Mouse (Mus musculus): Measurements from ENCODE around the gene Ankk1. TPM values are rescaled to one million over a fixed set of nuclear protein-coding genes. Genes with fewer than 3 reads are reported as not detected.

The Ankk1 gene
- not detected in 2 replicates for polyA plus RNA-seq (2016; fragmentation: Nextera tagmentation; extraction: Ambion mirVana)

DNA sequence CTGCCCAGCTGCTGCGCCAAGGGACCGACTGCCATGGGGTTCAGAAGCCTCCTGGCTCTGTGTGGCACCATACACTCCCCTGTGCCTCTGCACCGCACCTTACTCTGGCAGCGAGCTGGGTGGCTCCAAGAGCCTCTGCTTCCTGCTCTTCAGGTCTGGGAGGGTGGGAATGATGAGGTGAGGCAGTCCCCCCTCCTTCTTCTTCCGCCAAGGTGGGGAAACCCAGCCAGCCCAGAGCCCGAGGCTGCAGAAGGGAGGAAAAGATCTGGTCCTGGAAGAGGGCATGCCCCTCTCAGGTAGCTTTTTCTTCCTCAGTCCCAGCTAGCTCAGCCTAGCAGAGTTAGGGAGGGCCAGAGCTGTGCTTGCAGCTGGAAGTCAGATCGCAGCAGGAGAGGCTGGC lies at the start of gene Ankk1:
Gene Ankk1, minus strand, starts transcription at position 101 of the 400 bp plus-strand sequence.
- WGBS = 85% methylated on average over 7 of the region's 7 CpGs
- Histone ChIP-seq H3K9me3 (no peaks in the 10 kb centered on the region), H3K27me3 (no peaks in the 10 kb centered on the region), H3K27ac (replicated peaks) (no peak within 1 kb of the TSS), H3K4me1 (no peaks in the 10 kb centered on the region; the same call in 1 of the 2 replicates), H3K4me2 (replicated peaks) (no peak within 1 kb of the TSS), H3K4me3 (no peak within 1 kb of the TSS), H3K36me3 (no peaks in the 10 kb centered on the region), H3K9ac (replicated peaks) (no peak within 1 kb of the TSS)
- ATAC-seq (ENCODE audit: low FRiP score, low read depth) = no peak

DNA sequence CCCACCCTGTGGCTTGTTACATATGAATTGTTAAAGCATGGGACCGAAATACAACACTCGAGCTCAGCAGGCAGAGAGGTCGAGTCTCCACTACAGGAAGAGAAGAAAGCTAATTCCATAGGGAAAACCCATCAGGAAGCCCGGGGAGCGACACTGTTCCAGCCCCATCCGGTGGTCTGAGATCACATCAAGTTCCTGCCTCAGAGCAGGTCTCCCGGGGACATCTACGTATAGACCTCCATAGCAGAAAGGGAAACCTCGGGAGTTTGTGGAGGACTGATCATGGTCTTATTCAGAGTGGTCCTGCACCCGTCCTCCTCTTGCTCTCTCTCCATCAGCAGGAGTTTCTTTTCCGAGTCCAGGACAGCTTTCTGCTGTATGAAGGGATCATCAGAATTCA lies 45.3 kb upstream of the Ankk1 start:
- Histone ChIP-seq H3K9ac (replicated peaks) (no peak overlapping the region), H3K4me3 (no peak overlapping the region), H3K9me3 (no peaks in the 10 kb centered on the region), H3K27me3 (no peaks in the 10 kb centered on the region), H3K4me1 (no peaks in the 10 kb centered on the region), H3K36me3 (no peaks in the 10 kb centered on the region), H3K27ac (replicated peaks) (no peak overlapping the region), H3K4me2 (replicated peaks) (no peak overlapping the region)
- no peak for ATAC-seq (ENCODE audit: low FRiP score, low read depth)
- WGBS = 72% methylated on average over 11 of the region's 11 CpGs

DNA sequence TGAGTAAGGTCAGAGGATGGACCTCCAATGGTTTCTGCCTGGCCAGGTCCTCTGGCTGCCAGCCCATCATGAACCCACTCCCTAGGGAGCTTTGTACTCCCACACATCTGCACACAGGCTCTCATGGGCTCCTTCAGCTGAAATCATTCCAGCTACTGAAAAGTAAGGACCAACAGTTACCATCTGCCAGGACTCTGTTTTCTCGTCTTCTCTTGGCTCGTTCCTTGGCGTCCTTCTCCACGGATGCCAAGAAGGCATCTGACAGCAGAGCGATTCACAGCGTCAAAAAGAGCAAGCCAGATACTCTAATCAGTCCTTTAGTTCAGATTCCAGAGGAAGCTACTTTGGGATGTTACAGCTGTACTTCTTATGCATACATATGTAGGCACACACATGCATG lies 44.1 kb upstream of the Ankk1 start:
- H3K27me3 ChIP-seq = no peaks in the 10 kb centered on the region
- WGBS = 88% methylated on average over 6 of the region's 6 CpGs
- H3K4me1 ChIP-seq = no peaks in the 10 kb centered on the region
- no peak overlapping the region for H3K9ac ChIP-seq (replicated peaks)
- no peak overlapping the region for H3K27ac ChIP-seq (replicated peaks)
- no peaks in the 10 kb centered on the region for H3K36me3 ChIP-seq
- H3K9me3 ChIP-seq = no peaks in the 10 kb centered on the region
- no peak overlapping the region for H3K4me2 ChIP-seq (replicated peaks)
- no peak for ATAC-seq (ENCODE audit: low FRiP score, low read depth)
- H3K4me3 ChIP-seq = no peak overlapping the region

DNA sequence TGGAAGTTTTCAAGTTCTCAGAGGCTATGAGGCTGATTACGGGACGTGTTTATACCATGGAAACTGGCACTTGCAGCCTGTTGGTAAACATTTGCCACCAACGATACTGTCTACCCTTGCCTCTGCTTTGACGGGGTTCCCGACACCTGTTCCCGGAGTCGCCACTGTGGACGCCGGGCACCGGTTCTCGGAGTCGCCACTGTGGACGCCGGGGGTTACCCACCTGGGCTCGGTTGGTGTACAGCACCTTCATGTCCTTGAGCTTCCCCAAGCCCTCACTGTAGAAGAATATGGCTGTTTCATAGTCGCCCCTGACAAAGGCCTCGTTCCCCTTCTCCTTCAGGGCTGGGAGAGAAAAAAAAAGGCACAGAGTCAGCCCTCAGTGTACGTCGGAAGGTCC lies 43.2 kb upstream of the Ankk1 start:
- no peak overlapping the region for H3K9ac ChIP-seq (replicated peaks)
- no peaks in the 10 kb centered on the region for H3K9me3 ChIP-seq
- no peak overlapping the region for H3K4me3 ChIP-seq
- WGBS = 96% methylated on average over 19 of the region's 19 CpGs
- no peaks in the 10 kb centered on the region for H3K27me3 ChIP-seq
- no peaks in the 10 kb centered on the region for H3K36me3 ChIP-seq
- H3K4me2 ChIP-seq (replicated peaks) = no peak overlapping the region
- H3K27ac ChIP-seq (replicated peaks) = no peak overlapping the region
- ATAC-seq (ENCODE audit: low FRiP score, low read depth) = no peak
- H3K4me1 ChIP-seq = no peaks in the 10 kb centered on the region

DNA sequence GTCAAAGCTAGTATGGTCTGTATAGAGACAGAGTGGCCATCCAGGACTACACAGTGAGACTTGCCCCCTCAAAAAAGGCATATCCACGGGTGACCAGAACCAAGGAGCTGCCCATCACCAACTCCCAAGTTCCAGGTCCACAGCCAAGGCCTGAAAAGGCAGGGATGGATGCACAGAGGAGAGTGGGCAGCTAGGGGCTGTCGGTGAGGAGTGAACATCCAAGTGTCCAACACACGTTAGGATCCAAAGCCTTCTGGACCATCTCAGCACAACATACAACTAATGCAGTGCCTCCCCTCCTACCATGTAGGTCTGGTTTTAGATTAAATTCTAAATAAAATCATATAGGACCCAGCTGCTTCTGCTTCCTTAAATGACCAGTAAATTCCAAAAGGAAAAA lies 29.3 kb upstream of the Ankk1 start:
- Histone ChIP-seq H3K9ac (replicated peaks) (no peak overlapping the region), H3K36me3 (no peaks in the 10 kb centered on the region), H3K9me3 (no peaks in the 10 kb centered on the region), H3K4me3 (no peak overlapping the region), H3K27me3 (no peaks in the 10 kb centered on the region), H3K4me2 (replicated peaks) (no peak overlapping the region), H3K4me1 (0 out of 2 replicates have a peak, but pooled peaks cover 2% of the 10 kb centered on the region), H3K27ac (replicated peaks) (no peak overlapping the region)
- no peak for ATAC-seq (ENCODE audit: low FRiP score, low read depth)
- WGBS = 84% methylated on average over 3 of the region's 3 CpGs

DNA sequence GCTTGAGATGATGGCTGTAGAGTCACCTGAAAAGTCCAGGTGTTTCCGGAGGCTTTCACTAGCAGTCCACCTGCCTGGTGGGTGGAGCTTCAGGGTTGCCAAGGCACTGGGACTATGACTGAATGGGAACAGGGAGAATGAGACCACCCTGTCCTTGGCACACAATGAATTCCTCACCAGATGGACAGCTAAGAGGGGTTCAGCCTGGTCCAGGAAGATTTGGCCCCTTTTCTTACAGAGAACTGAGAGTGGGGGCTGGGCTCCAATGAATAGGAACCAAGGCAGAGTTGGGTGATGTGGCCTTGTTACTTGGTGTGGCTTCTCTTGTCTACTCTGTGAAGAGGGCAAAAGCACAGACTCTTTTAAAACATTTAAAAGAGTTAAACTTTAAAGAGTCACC lies 25.6 kb upstream of the Ankk1 start:
- H3K4me2 ChIP-seq (replicated peaks) = no peak overlapping the region
- WGBS = 87% methylated on average over 1 of the region's 1 CpGs
- no peaks in the 10 kb centered on the region for H3K27me3 ChIP-seq
- H3K4me3 ChIP-seq = no peak overlapping the region
- no peak overlapping the region for H3K9ac ChIP-seq (replicated peaks)
- H3K36me3 ChIP-seq = no peaks in the 10 kb centered on the region
- no peak overlapping the region for H3K27ac ChIP-seq (replicated peaks)
- no peak for ATAC-seq (ENCODE audit: low FRiP score, low read depth)
- H3K4me1 ChIP-seq = 0 out of 2 replicates have a peak, but pooled peaks cover 2% of the 10 kb centered on the region
- no peaks in the 10 kb centered on the region for H3K9me3 ChIP-seq

DNA sequence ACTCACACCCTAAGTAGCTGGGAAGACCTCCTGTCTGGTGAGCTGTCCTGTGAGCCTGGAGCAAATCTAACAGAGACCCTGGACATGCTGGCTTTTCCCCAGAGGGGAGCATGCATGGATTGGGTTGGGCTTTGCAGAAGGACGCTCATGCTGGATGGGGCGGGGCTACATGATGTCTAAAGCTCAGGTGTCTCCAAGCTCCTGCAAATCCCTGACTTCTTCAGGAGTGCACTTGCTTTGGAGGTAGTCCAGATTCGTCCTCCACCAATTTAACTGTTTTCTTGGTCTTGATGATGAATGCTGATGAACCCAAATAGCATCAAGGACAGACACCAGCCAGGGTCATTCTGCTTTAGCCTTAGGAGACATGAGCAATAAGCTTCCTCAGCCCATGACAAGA lies 23.7 kb upstream of the Ankk1 start:
- 78% methylated on average over 3 of the region's 3 CpGs for whole genome bisulfite sequencing
- no peaks in the 10 kb centered on the region for H3K36me3 ChIP-seq
- ATAC-seq (ENCODE audit: low FRiP score, low read depth) = no peak
- H3K4me1 ChIP-seq = 0 out of 2 replicates have a peak, but pooled peaks cover 2% of the 10 kb centered on the region
- no peak overlapping the region for H3K4me3 ChIP-seq
- no peak overlapping the region for H3K27ac ChIP-seq (replicated peaks)
- no peak overlapping the region for H3K4me2 ChIP-seq (replicated peaks)
- no peaks in the 10 kb centered on the region for H3K27me3 ChIP-seq
- H3K9me3 ChIP-seq = no peaks in the 10 kb centered on the region
- H3K9ac ChIP-seq (replicated peaks) = no peak overlapping the region

DNA sequence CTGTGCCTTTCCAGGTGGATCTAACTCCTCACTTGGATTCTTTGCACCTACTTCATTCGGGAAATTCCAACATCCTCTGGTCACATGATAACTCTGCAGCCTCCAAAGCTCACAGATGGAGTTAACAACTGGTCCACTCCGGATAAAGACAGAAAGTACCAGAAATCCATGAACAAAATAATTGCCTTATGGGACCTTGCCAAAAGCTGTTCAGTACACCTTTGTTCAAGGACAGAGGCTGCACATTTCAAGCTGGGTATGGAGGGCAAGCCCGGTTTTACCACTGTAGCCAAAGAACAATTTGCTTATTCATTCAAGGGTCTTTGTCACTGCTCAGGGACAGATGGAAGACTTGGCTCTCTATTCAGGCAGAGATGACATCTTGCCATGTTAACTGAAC lies 15.8 kb upstream of the Ankk1 start:
- no peak overlapping the region for H3K4me2 ChIP-seq (replicated peaks)
- H3K27me3 ChIP-seq = no peaks in the 10 kb centered on the region
- H3K9ac ChIP-seq (replicated peaks) = no peak overlapping the region
- WGBS = 83% methylated on average over 3 of the region's 3 CpGs
- H3K36me3 ChIP-seq = no peaks in the 10 kb centered on the region
- no peak overlapping the region for H3K4me3 ChIP-seq
- no peaks in the 10 kb centered on the region for H3K9me3 ChIP-seq
- H3K27ac ChIP-seq (replicated peaks) = no peak overlapping the region
- no peaks in the 10 kb centered on the region for H3K4me1 ChIP-seq
- ATAC-seq (ENCODE audit: low FRiP score, low read depth) = no peak

DNA sequence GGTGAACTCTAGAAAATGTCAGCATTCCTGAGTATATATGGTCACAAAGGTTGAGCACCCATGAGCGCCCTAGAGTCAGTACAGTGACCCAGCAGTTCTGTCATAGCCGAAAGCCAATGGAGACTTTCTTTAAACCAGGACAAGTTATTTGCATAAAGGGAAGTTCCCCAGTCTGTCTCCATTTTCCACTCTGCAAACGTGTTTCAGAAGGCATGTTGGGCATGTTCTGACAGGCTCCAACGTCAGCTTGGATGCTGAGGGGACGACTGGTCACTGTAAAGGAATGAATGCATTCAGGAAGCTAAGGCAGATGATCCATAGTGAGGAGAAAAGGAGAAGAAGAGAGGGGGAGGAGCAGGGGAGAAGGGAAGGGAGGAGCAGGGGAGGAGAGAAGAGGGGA lies 657 bp upstream of the Ankk1 start:
- H3K27ac ChIP-seq (replicated peaks) = no peak overlapping the region
- H3K9ac ChIP-seq (replicated peaks) = no peak overlapping the region
- no peaks in the 10 kb centered on the region for H3K9me3 ChIP-seq
- no peaks in the 10 kb centered on the region; the same call in 1 of the 2 replicates for H3K4me1 ChIP-seq
- no peak for ATAC-seq (ENCODE audit: low FRiP score, low read depth)
- no peak overlapping the region for H3K4me3 ChIP-seq
- WGBS = 79% methylated on average over 5 of the region's 5 CpGs
- H3K36me3 ChIP-seq = no peaks in the 10 kb centered on the region
- H3K4me2 ChIP-seq (replicated peaks) = no peak overlapping the region
- no peaks in the 10 kb centered on the region for H3K27me3 ChIP-seq

DNA sequence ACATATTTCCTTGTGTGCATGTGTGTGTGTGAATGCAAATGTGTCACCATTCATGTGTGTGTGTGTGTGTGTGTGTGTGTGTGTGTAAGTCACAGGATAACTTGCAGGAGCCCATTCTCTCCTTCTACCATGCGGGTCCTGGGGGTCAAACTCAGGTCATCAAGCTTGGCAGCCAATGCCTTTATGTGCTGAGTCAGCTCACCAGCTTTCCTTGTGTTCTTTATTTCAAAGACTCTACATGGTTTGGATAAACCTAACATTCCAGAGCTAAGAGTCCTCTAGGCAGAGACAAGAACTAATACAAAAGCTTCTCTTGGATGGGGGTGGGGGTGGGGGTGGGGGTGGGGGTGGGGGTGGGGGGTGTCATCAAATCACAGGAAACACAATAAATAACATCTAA lies 1.2 kb downstream of the Ankk1 start:
- H3K4me2 ChIP-seq (replicated peaks) = no peak overlapping the region
- no peak overlapping the region for H3K9ac ChIP-seq (replicated peaks)
- no peaks in the 10 kb centered on the region for H3K36me3 ChIP-seq
- no peak for ATAC-seq (ENCODE audit: low FRiP score, low read depth)
- H3K27me3 ChIP-seq = no peaks in the 10 kb centered on the region
- 85% methylated on average over 1 of the region's 1 CpGs for WGBS
- H3K4me1 ChIP-seq = no peaks in the 10 kb centered on the region; the same call in 1 of the 2 replicates
- H3K9me3 ChIP-seq = no peaks in the 10 kb centered on the region
- no peak overlapping the region for H3K4me3 ChIP-seq
- H3K27ac ChIP-seq (replicated peaks) = no peak overlapping the region

DNA sequence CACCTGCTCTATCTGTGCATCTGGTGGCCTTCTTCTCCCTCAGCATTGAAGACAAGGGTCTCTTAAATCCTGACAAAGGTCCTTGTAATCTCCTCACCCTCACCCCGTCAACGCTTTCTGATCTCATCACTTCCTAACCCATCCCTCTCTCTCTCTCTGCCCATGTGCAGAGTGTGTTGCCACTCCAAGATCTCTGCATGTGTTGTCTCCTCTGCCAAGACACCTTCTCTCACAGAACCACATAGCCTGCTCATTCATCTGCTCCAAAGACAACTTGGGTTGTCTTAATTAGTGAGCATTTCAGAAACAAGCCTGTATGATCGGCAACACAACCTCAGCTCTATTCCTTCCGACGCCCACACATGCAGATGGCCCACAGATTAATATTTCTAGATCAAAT lies 3.0 kb downstream of the Ankk1 start:
- H3K9me3 ChIP-seq = no peaks in the 10 kb centered on the region
- H3K4me3 ChIP-seq = no peak overlapping the region
- WGBS = 97% methylated on average over 5 of the region's 5 CpGs
- H3K4me1 ChIP-seq = no peaks in the 10 kb centered on the region; the same call in 1 of the 2 replicates
- no peak overlapping the region for H3K4me2 ChIP-seq (replicated peaks)
- no peak overlapping the region for H3K9ac ChIP-seq (replicated peaks)
- H3K27me3 ChIP-seq = no peaks in the 10 kb centered on the region
- no peaks in the 10 kb centered on the region for H3K36me3 ChIP-seq
- H3K27ac ChIP-seq (replicated peaks) = no peak overlapping the region
- no peak for ATAC-seq (ENCODE audit: low FRiP score, low read depth)

DNA sequence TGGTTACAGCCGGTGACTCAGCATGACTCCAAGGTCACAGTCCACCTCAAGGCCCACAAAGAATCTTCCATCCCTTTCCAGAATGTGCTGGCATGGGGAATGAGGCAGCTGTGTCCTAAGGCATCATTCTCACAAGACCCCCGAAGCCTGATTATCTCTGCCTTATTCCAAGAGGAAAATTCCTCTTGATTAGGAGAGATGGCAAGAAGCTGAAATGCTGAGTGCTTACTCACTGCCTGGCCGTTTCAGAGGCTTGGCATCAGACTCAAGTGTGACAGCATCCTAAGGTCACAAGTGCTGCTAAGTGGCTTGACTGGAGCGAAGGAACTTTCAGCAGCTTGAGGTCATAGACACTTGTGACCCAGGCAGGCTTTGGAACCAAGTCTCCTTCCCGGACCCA lies 16.2 kb downstream of the Ankk1 start:
- peaks cover 7% of the 10 kb centered on the region; the same call in 1 of the 2 replicates for H3K4me1 ChIP-seq
- 0 out of 2 replicates have a peak, but pooled peaks cover 5% of the 10 kb centered on the region for H3K27me3 ChIP-seq
- H3K27ac ChIP-seq (replicated peaks) = no peak overlapping the region
- H3K36me3 ChIP-seq = no peaks in the 10 kb centered on the region
- no peak overlapping the region for H3K4me2 ChIP-seq (replicated peaks)
- no peak overlapping the region for H3K9ac ChIP-seq (replicated peaks)
- no peaks in the 10 kb centered on the region for H3K9me3 ChIP-seq
- no peak for ATAC-seq (ENCODE audit: low FRiP score, low read depth)
- H3K4me3 ChIP-seq = no peak overlapping the region
- WGBS = 91% methylated on average over 5 of the region's 5 CpGs

DNA sequence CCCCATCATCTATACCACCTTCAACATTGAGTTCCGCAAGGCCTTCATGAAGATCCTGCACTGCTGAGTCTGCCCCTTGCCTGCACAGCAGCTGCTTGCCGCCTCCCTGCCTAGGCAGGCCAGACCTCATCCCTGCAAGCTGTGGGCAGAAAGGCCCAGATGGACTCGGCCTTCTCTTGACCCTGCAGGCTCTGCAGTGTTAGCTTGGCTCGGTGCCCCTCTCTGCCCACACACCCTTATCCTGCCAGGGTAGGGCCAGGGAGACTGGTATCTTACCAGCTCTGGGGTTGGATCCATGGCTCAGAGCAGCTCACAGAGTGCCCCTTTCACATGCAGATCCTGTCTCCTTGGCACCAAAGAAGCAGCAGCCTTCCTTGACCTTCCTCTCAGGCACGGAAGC lies 19.8 kb downstream of the Ankk1 start:
- Histone ChIP-seq H3K4me3 (no peak overlapping the region), H3K4me2 (replicated peaks) (no peak overlapping the region), H3K9ac (replicated peaks) (no peak overlapping the region), H3K36me3 (no peaks in the 10 kb centered on the region), H3K27ac (replicated peaks) (no peak overlapping the region), H3K4me1 (peaks cover 7% of the 10 kb centered on the region; the same call in 1 of the 2 replicates), H3K27me3 (0 out of 2 replicates have a peak, but pooled peaks cover 5% of the 10 kb centered on the region), H3K9me3 (no peaks in the 10 kb centered on the region)
- no peak for ATAC-seq (ENCODE audit: low FRiP score, low read depth)
- 93% methylated on average over 5 of the region's 5 CpGs for WGBS
